13 mouse cellular contexts compared by ENCODE assay signal in the genomic region with DNA sequence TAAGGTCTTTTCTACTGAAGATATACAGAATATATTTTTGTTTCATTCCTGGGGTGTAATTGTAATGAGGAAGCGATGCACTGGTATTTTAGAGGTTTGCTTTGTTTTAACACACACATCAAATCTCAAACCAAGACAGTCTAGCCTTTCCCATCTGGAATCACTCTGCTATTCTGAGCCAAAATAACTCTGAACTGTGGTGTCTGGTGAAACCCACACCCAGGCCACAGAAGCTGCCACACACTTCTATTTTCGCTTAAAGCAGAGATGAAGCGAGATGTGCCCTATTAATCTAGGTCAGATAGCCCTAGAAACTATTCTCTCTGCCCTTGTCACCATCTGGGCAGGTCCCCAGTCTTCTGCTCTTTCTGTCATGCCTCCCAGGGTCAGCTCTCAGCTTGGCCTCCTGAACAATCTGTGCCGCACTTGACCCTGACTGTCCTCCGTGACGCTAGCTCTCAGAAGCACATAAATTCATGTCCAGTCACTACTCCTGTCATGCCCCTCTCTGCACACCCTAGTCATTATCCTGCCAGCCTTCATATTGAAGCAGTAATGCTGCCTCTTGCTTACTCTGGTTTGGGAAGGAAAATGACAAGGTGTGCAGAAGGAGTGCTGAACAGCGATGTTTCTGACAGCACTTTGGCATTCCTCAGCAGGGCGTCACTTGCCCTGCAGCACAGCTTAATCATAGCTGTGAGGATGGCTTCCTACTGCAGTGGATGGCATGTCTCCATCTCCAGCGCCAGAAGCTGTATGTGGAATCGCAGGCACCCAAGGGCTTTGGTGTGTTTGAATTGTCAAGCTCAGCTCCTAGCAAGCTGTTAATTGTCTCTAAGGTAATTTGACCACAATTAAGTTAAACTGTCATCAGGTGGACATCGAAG. TPM values are rescaled to one million over a fixed set of nuclear protein-coding genes. Genes with fewer than 3 reads are reported as not detected.
DNase-seq lines count a peak whose midpoint lies in the region; ATAC-seq and TF ChIP-seq lines count a peak whose summit lies in the region.
"Had no signal": no experiment of that assay in that cellular context is flagged by ENCODE, and none has a peak within 500 bp of the region (broad histone marks: within the 10 kb centered on the region; RNA-seq: fewer than 3 reads in every experiment).

No protein-coding gene starts in this region.

- TF ChIP-seq CTCF in hindbrain, postnatal 0 days (IDR thresholded peaks at IDR 0.05; ENCODE audit: low read depth) = no peak

- WGBS in hindbrain, postnatal 0 days = 62% methylated on average over 11 of the region's 11 CpGs
- 64% methylated on average over 11 of the region's 11 CpGs for WGBS in hindbrain, embryonic 16.5 days
- 42% methylated on average over 11 of the region's 11 CpGs for WGBS in embryonic facial prominence, embryonic 13.5 days

- no peak for DNase-seq in cerebellum, postnatal 4 days (ENCODE audit: low spot score in 2 of 2)
- DNase-seq in hindbrain, postnatal 0 days (ENCODE audit: low spot score) = peak; percentile 38
- DNase-seq in cerebellum, adult 11-12 months = peak; percentile 65
- no peak for DNase-seq in frontal cortex, postnatal 10 days (ENCODE audit: low spot score in 2 of 2)
- no peak for DNase-seq in urinary bladder, adult 18-20 months (ENCODE audit: low spot score in 2 of 2)
- DNase-seq: liver, embryonic 13.5 days; lung, postnatal 36 days; right cerebral cortex, postnatal 25 days had no signal

- H3K27ac ChIP-seq in hindbrain, postnatal 0 days = no peak overlapping the region
- no peak overlapping the region for H3K27ac ChIP-seq in hindbrain, embryonic 16.5 days (ENCODE audit: low read depth, low read length)
- H3K27ac ChIP-seq in embryonic facial prominence, embryonic 13.5 days = peak overlapping the region; percentile 70
- H3K27ac ChIP-seq: forebrain, embryonic 12.5 days; hindbrain, embryonic 12.5 days; liver, embryonic 13.5 days had no signal

- H3K4me3 ChIP-seq in hindbrain, postnatal 0 days (ENCODE audit: low read length) = no peak overlapping the region
- H3K4me3 ChIP-seq in hindbrain, embryonic 16.5 days (ENCODE audit: low read length) = no peak overlapping the region
- no peak overlapping the region for H3K4me3 ChIP-seq in embryonic facial prominence, embryonic 13.5 days
- H3K4me3 ChIP-seq: forebrain, embryonic 12.5 days; hindbrain, embryonic 12.5 days; liver, embryonic 13.5 days had no signal

- no peaks in the 10 kb centered on the region for H3K36me3 ChIP-seq in hindbrain, postnatal 0 days (ENCODE audit: insufficient read depth, low read length)
- H3K36me3 ChIP-seq in hindbrain, embryonic 16.5 days (ENCODE audit: control insufficient read depth, insufficient read depth, low read length) = no peaks in the 10 kb centered on the region
- H3K36me3 ChIP-seq in embryonic facial prominence, embryonic 13.5 days = no peaks in the 10 kb centered on the region
- H3K36me3 ChIP-seq: forebrain, embryonic 12.5 days; hindbrain, embryonic 12.5 days; liver, embryonic 13.5 days had no signal

- H3K4me1 ChIP-seq in hindbrain, postnatal 0 days (ENCODE audit: insufficient read depth, low read length) = no peaks in the 10 kb centered on the region
- peaks cover 5% of the 10 kb centered on the region; the same call in 1 of the 2 replicates for H3K4me1 ChIP-seq in hindbrain, embryonic 16.5 days (ENCODE audit: control insufficient read depth, insufficient read depth, low read depth, low read length)
- peaks cover 14% of the 10 kb centered on the region for H3K4me1 ChIP-seq in embryonic facial prominence, embryonic 13.5 days
- H3K4me1 ChIP-seq: forebrain, embryonic 12.5 days; hindbrain, embryonic 12.5 days; liver, embryonic 13.5 days had no signal

- peak; percentile 82 for ATAC-seq in cerebellum, adult (ENCODE audit: insufficient number of reproducible peaks, low FRiP score, low TSS enrichment)
- ATAC-seq in hindbrain, postnatal 0 days = no peak
- no peak; the same call in 1 of the 2 replicates for ATAC-seq in hindbrain, embryonic 16.5 days
- peak; percentile 52; the same call in 1 of the 2 replicates for ATAC-seq in embryonic facial prominence, embryonic 13.5 days (ENCODE audit: insufficient number of reproducible peaks, insufficient read depth, low FRiP score, low TSS enrichment, low read depth)

- no peak overlapping the region for H3K9ac ChIP-seq in hindbrain, postnatal 0 days (replicated peaks; ENCODE audit: low read length)
- no peak overlapping the region for H3K9ac ChIP-seq in hindbrain, embryonic 16.5 days (ENCODE audit: low read depth, low read length)
- H3K9ac ChIP-seq in embryonic facial prominence, embryonic 13.5 days = no peak overlapping the region
- H3K9ac ChIP-seq: forebrain, embryonic 12.5 days; hindbrain, embryonic 12.5 days; liver, embryonic 13.5 days had no signal

- H3K27me3 ChIP-seq in hindbrain, postnatal 0 days (ENCODE audit: insufficient read depth, low read length) = no peaks in the 10 kb centered on the region
- H3K27me3 ChIP-seq in hindbrain, embryonic 16.5 days (replicated peaks; ENCODE audit: control insufficient read depth, insufficient read depth, low read length) = no peaks in the 10 kb centered on the region
- no peaks in the 10 kb centered on the region for H3K27me3 ChIP-seq in embryonic facial prominence, embryonic 13.5 days
- H3K27me3 ChIP-seq: forebrain, embryonic 12.5 days; hindbrain, embryonic 12.5 days; liver, embryonic 13.5 days had no signal

- H3K9me3 ChIP-seq in hindbrain, postnatal 0 days (ENCODE audit: low read length) = no peaks in the 10 kb centered on the region
- H3K9me3 ChIP-seq in hindbrain, embryonic 16.5 days (ENCODE audit: control insufficient read depth, low read length) = no peaks in the 10 kb centered on the region
- no peaks in the 10 kb centered on the region for H3K9me3 ChIP-seq in embryonic facial prominence, embryonic 13.5 days
- H3K9me3 ChIP-seq: forebrain, embryonic 12.5 days; hindbrain, embryonic 12.5 days; liver, embryonic 13.5 days had no signal

- no peak overlapping the region for H3K4me2 ChIP-seq in hindbrain, postnatal 0 days (ENCODE audit: low read depth, low read length)
- H3K4me2 ChIP-seq in hindbrain, embryonic 16.5 days (ENCODE audit: low read length) = no peak overlapping the region
- 0 out of 2 replicates have a peak overlapping the region, but pooled peaks have one; percentile 9 for H3K4me2 ChIP-seq in embryonic facial prominence, embryonic 13.5 days
- H3K4me2 ChIP-seq: forebrain, embryonic 12.5 days; hindbrain, embryonic 12.5 days; liver, embryonic 13.5 days had no signal

RNA-seq across cellular contexts. Expression of a gene that starts 57.1 kb away (rescaled TPM):
- 28.6 and 30.8 TPM in 2 replicates for total RNA-seq in hindbrain, postnatal 0 days (2014; rRNA removed)
- polyA plus RNA-seq in hindbrain, postnatal 0 days (2015; fragmentation: Nextera tagmentation; extraction: Ambion mirVana) = 18.1 and 18.4 TPM in 2 replicates
- polyA plus RNA-seq in hindbrain, embryonic 16.5 days (2015; fragmentation: Nextera tagmentation; extraction: Ambion mirVana) = 20.9 and 25.0 TPM in 2 replicates
- polyA plus RNA-seq in embryonic facial prominence, embryonic 13.5 days (2015; fragmentation: Nextera tagmentation; extraction: Ambion mirVana) = 19.9 and 22.2 TPM in 2 replicates

Comparison
In these comparisons a context has a peak if more than half of its experiments do, and no peak if none do; other contexts are left out.
1. DNase-seq: peak in hindbrain, postnatal 0 days (single experiment) and cerebellum, adult 11-12 months (single experiment); none in cerebellum, postnatal 4 days (0 of 2), frontal cortex, postnatal 10 days (0 of 2) and urinary bladder, adult 18-20 months (0 of 2).
2. ATAC-seq: peak in cerebellum, adult (single experiment) and embryonic facial prominence, embryonic 13.5 days (single experiment); none in hindbrain, postnatal 0 days (single experiment) and hindbrain, embryonic 16.5 days (single experiment).